Mouse (Mus musculus): ENCODE results near the gene Pla2g3. TPM values are rescaled to one million over a fixed set of nuclear protein-coding genes. Genes with fewer than 3 reads are reported as not detected.

Pla2g3 gene
- polyA plus RNA-seq, 1 experiment from 2014 or later, result 0.36 TPM

GRCm38 (mm10) chr11:3453467-3453866 is 34.6 kb upstream of the Pla2g3 start:
- WGBS, result 83% methylated on average over 6 of the region's 6 CpGs
- DNase-seq (ENCODE audit: low spot score), result no peak

GRCm38 (mm10) chr11:3454506-3454905 is 33.6 kb upstream of the Pla2g3 start:
- Histone ChIP-seq H3K27me3 (replicated peaks; ENCODE audit: control insufficient read depth, insufficient read depth, low read length) (no peaks in the 10 kb centered on the region), H3K9ac (ENCODE audit: low read depth, low read length) (no peak overlapping the region), H3K27ac (replicated peaks; ENCODE audit: low read depth, low read length) (no peak overlapping the region), H3K4me1 (ENCODE audit: control insufficient read depth, insufficient read depth, low read length) (peaks cover 15% of the 10 kb centered on the region; the same call in 1 of the 2 replicates), H3K4me2 (ENCODE audit: low read depth, low read length) (no peak overlapping the region), H3K9me3 (ENCODE audit: control insufficient read depth, low read length) (no peaks in the 10 kb centered on the region), H3K36me3 (ENCODE audit: control insufficient read depth, insufficient read depth, low read length) (peaks cover 7% of the 10 kb centered on the region; the same call in 1 of the 2 replicates), H3K4me3 (ENCODE audit: low read depth, low read length) (no peak overlapping the region)
- no peak for DNase-seq (ENCODE audit: low spot score)
- WGBS, result 86% methylated on average over 3 of the region's 3 CpGs
- no peak for ATAC-seq (ENCODE audit: low read depth)

More at GRCm38 (mm10) chr11:3453467-3453866, 34.6 kb upstream of the Pla2g3 start:
- Histone ChIP-seq H3K9ac (ENCODE audit: low read depth, low read length) (no peak overlapping the region), H3K36me3 (ENCODE audit: control insufficient read depth, insufficient read depth, low read length) (peaks cover 7% of the 10 kb centered on the region; the same call in 1 of the 2 replicates), H3K27me3 (replicated peaks; ENCODE audit: control insufficient read depth, insufficient read depth, low read length) (no peaks in the 10 kb centered on the region), H3K4me1 (ENCODE audit: control insufficient read depth, insufficient read depth, low read length) (peaks cover 15% of the 10 kb centered on the region; the same call in 1 of the 2 replicates), H3K9me3 (ENCODE audit: control insufficient read depth, low read length) (no peaks in the 10 kb centered on the region), H3K27ac (replicated peaks; ENCODE audit: low read depth, low read length) (no peak overlapping the region), H3K4me2 (ENCODE audit: low read depth, low read length) (peak overlapping the region; percentile 78), H3K4me3 (ENCODE audit: low read depth, low read length) (peak overlapping the region; percentile 71; the same call in 1 of the 2 replicates)
- no peak for ATAC-seq (ENCODE audit: low read depth)

- Histone ChIP-seq H3K9ac (ENCODE audit: low read depth, low read length) (no peak overlapping the region), H3K36me3 (ENCODE audit: control insufficient read depth, insufficient read depth, low read length) (peaks cover 7% of the 10 kb centered on the region; the same call in 1 of the 2 replicates), H3K4me2 (ENCODE audit: low read depth, low read length) (no peak overlapping the region), H3K4me3 (ENCODE audit: low read depth, low read length) (no peak overlapping the region), H3K27ac (replicated peaks; ENCODE audit: low read depth, low read length) (no peak overlapping the region), H3K9me3 (ENCODE audit: control insufficient read depth, low read length) (no peaks in the 10 kb centered on the region), H3K27me3 (replicated peaks; ENCODE audit: control insufficient read depth, insufficient read depth, low read length) (no peaks in the 10 kb centered on the region), H3K4me1 (ENCODE audit: control insufficient read depth, insufficient read depth, low read length) (peaks cover 7% of the 10 kb centered on the region; the same call in 1 of the 2 replicates)
- no peak for ATAC-seq (ENCODE audit: low read depth)
- WGBS, result 50% methylated on average over 1 of the region's 1 CpGs
- DNase-seq (ENCODE audit: low spot score), result peak; percentile 40
Measured at GRCm38 (mm10) chr11:3456354-3456753, 31.7 kb upstream of the Pla2g3 start.

GRCm38 (mm10) chr11:3458428-3459104 is 29.5 kb upstream of the Pla2g3 start:
- no peak overlapping the region for H3K4me2 ChIP-seq (ENCODE audit: low read depth, low read length)
- no peak overlapping the region for H3K4me3 ChIP-seq (ENCODE audit: low read depth, low read length)
- H3K9ac ChIP-seq (ENCODE audit: low read depth, low read length), result no peak overlapping the region
- WGBS, result 74% methylated on average over 13 of the region's 13 CpGs
- ATAC-seq (ENCODE audit: low read depth) (no peak), DNase-seq (ENCODE audit: low spot score) (no peak)
- no peak overlapping the region for H3K27ac ChIP-seq (replicated peaks; ENCODE audit: low read depth, low read length)
- peaks cover 7% of the 10 kb centered on the region; the same call in 1 of the 2 replicates for H3K36me3 ChIP-seq (ENCODE audit: control insufficient read depth, insufficient read depth, low read length)
- no peaks in the 10 kb centered on the region for H3K27me3 ChIP-seq (replicated peaks; ENCODE audit: control insufficient read depth, insufficient read depth, low read length)
- H3K9me3 ChIP-seq (ENCODE audit: control insufficient read depth, low read length), result no peaks in the 10 kb centered on the region
- H3K4me1 ChIP-seq (ENCODE audit: control insufficient read depth, insufficient read depth, low read length), result no peaks in the 10 kb centered on the region

DNA sequence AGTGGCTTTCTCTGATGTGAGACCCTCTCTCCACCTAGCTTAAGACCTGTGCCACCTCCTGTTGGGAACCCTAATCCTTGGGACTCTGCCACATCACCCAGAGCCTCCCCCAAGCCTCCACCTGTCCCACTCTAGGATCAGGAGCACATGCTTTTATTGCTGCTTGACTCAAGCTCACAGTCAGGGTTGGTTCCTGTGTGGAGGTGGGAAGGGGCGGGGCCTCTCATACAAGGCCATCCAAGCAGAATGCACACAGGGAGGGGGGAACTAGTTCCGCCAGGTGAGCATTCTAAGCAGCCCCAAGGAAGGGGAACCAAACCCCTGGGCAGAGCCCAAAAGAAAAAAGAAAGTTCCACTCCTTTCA is 29.0 kb upstream of the Pla2g3 start:
- ATAC-seq (ENCODE audit: low read depth) (no peak), DNase-seq (ENCODE audit: low spot score) (no peak)
- Histone ChIP-seq H3K9ac (ENCODE audit: low read depth, low read length) (no peak overlapping the region), H3K4me3 (ENCODE audit: low read depth, low read length) (no peak overlapping the region), H3K4me2 (ENCODE audit: low read depth, low read length) (no peak overlapping the region), H3K36me3 (ENCODE audit: control insufficient read depth, insufficient read depth, low read length) (peaks cover 6% of the 10 kb centered on the region; the same call in 1 of the 2 replicates), H3K27me3 (replicated peaks; ENCODE audit: control insufficient read depth, insufficient read depth, low read length) (no peaks in the 10 kb centered on the region), H3K4me1 (ENCODE audit: control insufficient read depth, insufficient read depth, low read length) (no peaks in the 10 kb centered on the region), H3K9me3 (ENCODE audit: control insufficient read depth, low read length) (no peaks in the 10 kb centered on the region), H3K27ac (replicated peaks; ENCODE audit: low read depth, low read length) (no peak overlapping the region)
- 86% methylated on average over 2 of the region's 2 CpGs for WGBS

DNA sequence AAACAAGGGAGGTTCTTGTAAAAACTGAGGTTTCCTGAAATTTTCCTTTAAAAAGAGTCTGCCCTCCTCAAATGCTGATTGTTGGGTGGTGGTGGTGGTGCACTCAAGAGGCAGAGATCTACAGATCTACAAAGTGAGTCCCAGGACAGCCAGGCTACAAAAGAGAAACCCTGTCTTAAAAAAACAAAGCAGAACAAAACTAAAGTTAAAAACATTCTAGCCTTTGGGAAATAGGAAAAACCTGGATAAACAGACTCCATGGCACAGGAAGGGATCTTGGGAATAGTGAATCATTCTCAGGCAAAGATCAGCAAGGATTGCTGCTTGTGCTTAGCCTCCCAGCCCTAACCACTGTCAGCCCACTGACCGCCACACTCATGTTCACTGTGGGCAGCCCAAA is 25.2 kb upstream of the Pla2g3 start:
- no peak for DNase-seq (ENCODE audit: low spot score)
- H3K27ac ChIP-seq (replicated peaks; ENCODE audit: low read depth, low read length), result no peak overlapping the region
- ATAC-seq (ENCODE audit: low read depth), result no peak
- no peak overlapping the region for H3K4me2 ChIP-seq (ENCODE audit: low read depth, low read length)
- no peaks in the 10 kb centered on the region for H3K9me3 ChIP-seq (ENCODE audit: control insufficient read depth, low read length)
- 67% methylated on average over 1 of the region's 1 CpGs for WGBS
- H3K27me3 ChIP-seq (replicated peaks; ENCODE audit: control insufficient read depth, insufficient read depth, low read length), result no peaks in the 10 kb centered on the region
- H3K9ac ChIP-seq (ENCODE audit: low read depth, low read length), result no peak overlapping the region
- H3K36me3 ChIP-seq (ENCODE audit: control insufficient read depth, insufficient read depth, low read length), result no peaks in the 10 kb centered on the region
- no peak overlapping the region for H3K4me3 ChIP-seq (ENCODE audit: low read depth, low read length)
- no peaks in the 10 kb centered on the region for H3K4me1 ChIP-seq (ENCODE audit: control insufficient read depth, insufficient read depth, low read length)

GRCm38 (mm10) chr11:3471448-3471850 is 16.6 kb upstream of the Pla2g3 start:
- ATAC-seq (ENCODE audit: low read depth), result no peak

DNA sequence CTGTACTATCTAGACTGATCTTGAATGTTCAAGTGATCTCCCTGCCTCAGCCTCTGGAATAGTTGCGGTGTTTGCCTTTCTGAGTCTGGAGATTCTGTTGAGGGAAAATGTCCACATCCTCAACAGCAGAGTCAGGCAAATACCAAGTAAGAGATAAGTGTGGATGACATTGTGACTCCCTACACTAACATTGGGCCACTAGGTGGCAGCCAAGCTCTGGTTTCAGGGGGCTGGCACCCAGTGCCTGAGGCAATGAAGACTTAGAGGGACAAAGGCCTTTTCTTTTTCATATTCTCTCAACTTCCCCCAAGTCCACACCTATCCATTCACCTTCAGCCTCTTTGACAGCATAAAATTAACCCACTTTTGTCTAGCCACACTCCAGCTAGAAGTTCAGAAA is 15.6 kb upstream of the Pla2g3 start:
- H3K4me3 ChIP-seq (ENCODE audit: low read depth, low read length), result no peak overlapping the region
- H3K27ac ChIP-seq (replicated peaks; ENCODE audit: low read depth, low read length), result no peak overlapping the region
- WGBS, result 21% methylated on average over 1 of the region's 1 CpGs
- no peaks in the 10 kb centered on the region for H3K4me1 ChIP-seq (ENCODE audit: control insufficient read depth, insufficient read depth, low read length)
- no peaks in the 10 kb centered on the region for H3K27me3 ChIP-seq (replicated peaks; ENCODE audit: control insufficient read depth, insufficient read depth, low read length)
- DNase-seq (ENCODE audit: low spot score) (peak; percentile 89), ATAC-seq (ENCODE audit: low read depth) (peak; percentile 86)
- H3K9me3 ChIP-seq (ENCODE audit: control insufficient read depth, low read length), result no peaks in the 10 kb centered on the region
- H3K4me2 ChIP-seq (ENCODE audit: low read depth, low read length), result no peak overlapping the region
- H3K36me3 ChIP-seq (ENCODE audit: control insufficient read depth, insufficient read depth, low read length), result no peaks in the 10 kb centered on the region
- no peak overlapping the region for H3K9ac ChIP-seq (ENCODE audit: low read depth, low read length)

More at GRCm38 (mm10) chr11:3471448-3471850, 16.6 kb upstream of the Pla2g3 start:
- Histone ChIP-seq H3K4me3 (ENCODE audit: low read depth, low read length) (no peak overlapping the region), H3K4me1 (ENCODE audit: control insufficient read depth, insufficient read depth, low read length) (no peaks in the 10 kb centered on the region), H3K4me2 (ENCODE audit: low read depth, low read length) (no peak overlapping the region), H3K9ac (ENCODE audit: low read depth, low read length) (no peak overlapping the region), H3K27me3 (replicated peaks; ENCODE audit: control insufficient read depth, insufficient read depth, low read length) (no peaks in the 10 kb centered on the region), H3K9me3 (ENCODE audit: control insufficient read depth, low read length) (no peaks in the 10 kb centered on the region), H3K36me3 (ENCODE audit: control insufficient read depth, insufficient read depth, low read length) (no peaks in the 10 kb centered on the region), H3K27ac (replicated peaks; ENCODE audit: low read depth, low read length) (no peak overlapping the region)
- 29% methylated on average over 11 of the region's 11 CpGs for WGBS
- DNase-seq (ENCODE audit: low spot score), result no peak

All from embryonic facial prominence, embryonic 14.5 days (tissue).